Mouse (Mus musculus): ENCODE data around the gene Igbp1b.

Igbp1b gene

DNA sequence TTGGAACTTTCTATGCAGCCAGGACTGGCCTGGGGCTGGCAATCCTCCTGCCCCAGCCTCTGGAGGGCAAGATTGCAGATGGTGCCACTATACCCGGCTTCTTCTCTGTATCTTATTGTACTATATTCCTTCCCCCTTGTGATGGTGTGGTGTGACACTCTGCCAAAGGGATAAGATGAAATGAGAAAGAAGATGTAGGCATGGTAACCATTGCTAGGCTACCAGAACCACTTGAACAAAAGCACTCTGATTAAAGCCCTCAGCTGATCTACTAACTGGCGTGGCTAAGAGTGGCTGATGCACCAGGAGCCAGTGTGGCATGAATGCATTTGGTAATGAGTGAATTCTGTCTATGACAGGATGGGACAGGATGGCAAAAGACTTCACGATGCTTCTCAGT, at the start of gene Igbp1b:
Gene Igbp1b, minus strand, starts transcription at position 29 of the 400 bp plus-strand sequence.
- no peak for DNase-seq (ENCODE audit: low read depth, low spot score)

DNA sequence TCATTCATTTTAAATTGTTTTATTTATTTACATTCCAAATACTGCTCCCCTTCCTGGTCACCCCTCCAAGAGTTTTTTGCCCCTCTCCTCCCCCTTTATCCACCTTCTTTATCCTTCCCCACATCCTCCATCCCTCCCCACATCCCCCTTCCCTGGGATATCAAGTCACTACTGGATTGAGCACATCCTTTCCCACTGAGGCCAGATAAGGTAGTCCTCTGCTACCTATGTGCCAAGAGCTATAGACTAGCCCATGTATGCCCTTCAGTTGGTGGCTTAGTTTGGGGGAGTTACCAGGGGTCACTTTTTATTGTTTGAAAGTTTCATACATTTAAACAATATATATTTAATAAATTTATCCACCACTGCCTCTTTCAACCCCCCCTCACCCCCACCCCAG, 24.6 kb upstream of the Igbp1b start:
- no peak for DNase-seq (ENCODE audit: low read depth, low spot score)

DNA sequence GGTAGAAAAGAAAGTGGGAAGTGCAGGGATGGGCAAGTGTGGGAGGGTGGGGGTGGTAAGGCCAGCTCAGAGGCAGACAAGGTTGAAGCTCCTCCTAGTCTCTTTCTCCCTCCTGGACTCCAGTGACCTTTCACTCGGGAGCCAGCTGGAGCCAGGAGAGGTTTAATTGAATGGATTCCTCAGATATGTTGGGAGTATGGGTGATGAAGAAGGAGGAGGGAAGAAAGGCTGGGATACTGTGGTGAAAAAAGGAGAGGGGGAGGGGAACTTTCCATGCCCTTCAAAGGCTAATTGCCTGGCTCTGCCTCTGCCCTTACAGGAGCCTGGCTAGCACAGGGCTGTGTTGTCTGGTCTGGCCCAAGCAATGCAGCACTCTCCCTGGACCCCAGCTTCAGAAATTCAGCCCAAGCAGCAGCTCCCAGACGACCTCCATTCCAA, 14.4 kb upstream of the Igbp1b start:
- no peak for DNase-seq (ENCODE audit: low read depth, low spot score)

DNA sequence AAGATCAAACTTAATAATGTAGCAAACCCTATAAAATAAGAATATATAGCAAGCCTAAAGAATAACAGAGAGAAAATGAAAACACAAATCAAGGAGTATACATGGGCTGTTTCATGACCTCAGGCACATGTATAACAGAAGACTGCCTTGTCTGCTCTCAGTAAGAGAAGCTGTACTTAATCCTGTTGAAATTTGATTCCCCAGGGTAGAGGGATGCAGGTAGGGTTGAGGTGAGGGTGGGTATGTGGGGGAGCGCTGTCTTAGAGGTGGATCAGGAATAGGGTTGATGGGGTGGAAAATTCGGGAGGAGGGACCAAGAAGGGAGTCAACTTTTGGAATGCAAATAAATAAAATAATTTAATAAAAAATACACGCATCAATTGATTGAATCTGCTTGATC, 7.1 kb upstream of the Igbp1b start:
- no peak for DNase-seq (ENCODE audit: low read depth, low spot score)

DNA sequence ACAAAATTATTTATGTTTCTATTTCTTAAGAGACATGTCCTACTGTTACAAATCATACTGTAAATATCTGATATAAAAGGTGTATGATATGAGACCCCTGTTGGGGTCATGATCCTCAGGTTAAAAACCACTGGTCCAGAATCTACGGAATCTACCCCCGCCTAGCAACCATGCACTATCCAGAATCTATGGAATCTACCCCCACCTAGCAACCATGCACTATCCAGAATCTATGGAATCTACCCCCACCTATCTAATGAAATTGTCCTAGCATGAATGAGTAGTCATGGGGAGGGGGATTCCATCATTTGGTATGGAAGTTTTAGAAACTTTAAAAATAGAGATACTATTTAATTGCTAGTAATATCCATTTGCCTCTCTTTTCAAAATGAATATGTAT, 12.7 kb downstream of the Igbp1b start:
- no peak for DNase-seq (ENCODE audit: low read depth, low spot score)

DNA sequence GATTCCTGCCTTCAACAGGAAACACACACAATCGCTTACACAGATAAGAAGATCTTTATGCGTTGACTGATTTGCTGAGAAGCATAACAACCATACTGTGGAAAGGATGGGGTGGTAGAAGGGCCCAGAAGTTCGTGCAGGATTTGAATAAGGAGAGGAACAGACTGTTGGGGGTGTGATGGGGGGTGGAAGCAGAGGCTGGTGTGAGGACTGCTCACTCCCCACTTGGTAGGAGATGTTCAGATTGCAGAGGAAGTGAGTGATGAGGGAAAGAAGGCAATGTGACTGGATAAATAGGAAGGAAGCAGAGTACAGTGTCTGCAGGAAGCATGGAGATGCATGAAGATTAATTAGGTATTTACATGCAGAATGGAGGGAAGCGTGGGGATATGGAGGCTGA, 19.0 kb downstream of the Igbp1b start:
- DNase-seq (ENCODE audit: low read depth, low spot score): no peak

DNA sequence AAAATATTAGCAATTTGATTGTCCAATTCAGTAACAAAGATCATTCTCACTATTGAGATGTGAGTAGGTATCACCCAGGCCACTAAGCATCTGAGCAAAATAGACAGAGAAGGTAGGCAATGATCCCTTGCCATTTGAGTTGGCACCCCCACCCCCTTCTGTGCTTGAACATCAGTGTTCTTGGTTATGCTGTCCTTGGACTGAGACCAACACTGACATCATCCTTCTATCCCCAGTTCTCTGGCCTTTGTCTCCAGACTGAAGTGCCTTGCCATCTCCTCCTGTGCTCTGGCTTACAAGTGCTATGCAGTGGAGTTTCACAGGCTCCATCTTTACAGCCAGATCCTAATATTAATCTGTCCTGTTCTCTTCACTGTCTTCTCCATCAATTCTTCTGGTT, 37.6 kb downstream of the Igbp1b start:
- DNase-seq (ENCODE audit: low read depth, low spot score): no peak

DNA sequence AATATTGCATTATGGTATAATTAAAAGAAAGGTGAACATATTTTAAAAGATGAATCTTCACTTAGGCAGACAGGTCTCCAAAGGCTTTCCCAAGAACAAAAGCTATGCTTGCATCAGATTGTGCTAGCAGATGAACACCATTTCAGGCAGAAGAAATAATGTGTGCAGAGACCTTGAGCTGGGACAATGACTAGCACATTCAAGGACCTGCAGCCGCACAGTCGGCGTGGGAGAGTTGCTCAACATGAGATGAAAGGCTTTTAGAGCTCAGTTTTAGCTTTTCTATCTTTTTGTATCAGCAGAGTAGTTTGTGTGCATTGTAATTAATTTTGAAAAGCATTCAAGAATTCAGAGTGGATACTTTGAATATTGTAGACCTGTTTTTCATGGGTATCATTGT, 39.9 kb downstream of the Igbp1b start:
- DNase-seq (ENCODE audit: low read depth, low spot score): no peak

Data from CD4-positive, CD25-positive, alpha-beta regulatory T cell, adult 2 months (primary cell).